Mouse (Mus musculus) E14TG2a.4 (cell line): ENCODE results near the gene Slc16a9.

Experiments
- CTCF ChIP-seq: conservative IDR thresholded peaks from 2 replicates; pipeline ENCODE4 v1.5.1; 2014; ENCODE audit warnings: low read length
- NANOG ChIP-seq: IDR thresholded peaks from 2 replicates; pipeline ENCODE4 v1.6.1; 2014; ENCODE audit warnings: borderline replicate concordance, low read length, mixed read lengths
- POU5F1 ChIP-seq: IDR thresholded peaks from 2 replicates; pipeline ENCODE4 v1.6.1; 2014; ENCODE audit warnings: low read length, borderline replicate concordance

DNA sequence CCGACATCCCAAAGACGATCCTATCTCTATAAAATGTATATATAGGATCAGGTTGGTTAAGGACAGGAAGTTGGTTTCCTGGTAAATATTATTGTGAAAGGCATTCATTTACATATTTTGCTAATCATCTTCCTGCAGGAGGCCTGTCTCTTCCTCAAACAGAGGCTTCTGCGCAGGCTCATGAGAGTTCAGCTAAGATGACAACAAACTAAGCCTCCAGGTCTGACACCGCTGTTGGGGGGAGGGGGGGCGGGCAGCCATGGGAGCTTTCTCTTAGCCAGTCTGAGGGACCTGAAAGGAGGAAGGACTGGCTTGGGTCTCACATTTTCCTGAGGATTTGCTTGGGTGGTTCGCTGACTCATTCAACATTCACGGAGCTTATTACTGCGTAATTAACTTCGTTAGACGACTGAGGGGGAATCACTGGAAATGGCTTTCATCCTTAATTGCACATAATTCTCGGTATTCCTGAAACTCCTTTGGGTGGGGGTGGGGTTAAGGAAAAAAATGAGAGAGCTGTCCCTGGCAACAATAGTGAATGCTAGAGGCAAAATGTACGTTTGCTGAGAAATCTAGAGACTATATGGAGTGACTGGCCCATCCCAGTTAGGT lies 43.9 kb upstream of the Slc16a9 start:
- TF ChIP-seq CTCF (no peak), NANOG (no peak), POU5F1 (no peak)
